Mouse (Mus musculus): ENCODE results near the gene Nip7.

DNA sequence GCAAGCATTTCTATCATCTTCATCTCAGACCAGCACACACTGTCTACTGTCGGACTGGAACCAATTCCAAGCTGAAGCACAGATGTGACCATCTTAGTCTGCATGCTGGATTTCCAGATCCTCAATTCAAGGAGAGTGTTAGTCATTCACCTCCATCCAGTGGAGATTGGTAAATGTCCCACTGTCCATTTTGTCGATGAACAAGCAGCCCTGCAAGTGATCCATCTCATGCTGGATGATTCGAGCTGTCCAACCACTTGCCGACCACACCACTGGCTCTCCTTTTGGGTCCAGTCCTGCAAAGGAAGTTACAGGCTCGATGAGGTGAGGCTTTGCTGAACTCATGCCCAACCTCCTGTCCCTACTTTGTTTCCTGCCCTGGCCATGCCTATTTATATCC lies 9.7 kb upstream of the Nip7 start:
- TF ChIP-seq CTCF (IDR thresholded peaks at IDR 0.05; ENCODE audit: control insufficient read depth, insufficient read depth, insufficient replicate concordance, low read depth, low read length) (no peak), POLR2A (IDR thresholded peaks at IDR 0.05; ENCODE audit: control insufficient read depth, low read depth, low read length) (no peak)
